Mouse (Mus musculus) ES-E14 (cell line): ENCODE results near the gene Pip4k2a.

ENCODE experiments used
- CHD2 ChIP-seq: IDR thresholded peaks from 2 replicates; pipeline ENCODE4 v1.6.1; 2014; ENCODE audit warnings: mild to moderate bottlenecking, low read depth, low read length, inconsistent platforms
- HCFC1 ChIP-seq: IDR thresholded peaks from 2 replicates; pipeline ENCODE4 v1.6.1; 2012; ENCODE audit warnings: low read length, inconsistent platforms, borderline replicate concordance; ENCODE audit not compliant: insufficient read depth
- ZNF384 ChIP-seq: IDR thresholded peaks from 2 replicates; pipeline ENCODE4 v1.6.1; 2012; ENCODE audit warnings: low read depth, low read length, inconsistent platforms

- TF ChIP-seq CHD2 (no peak), ZNF384 (no peak), HCFC1 (no peak)
These were observed 61.5 kb downstream of the Pip4k2a start for GRCm38 (mm10) chr2:18936446-18936845.
